ENCODE assay signal across 18 mouse cellular contexts in the genomic region with DNA sequence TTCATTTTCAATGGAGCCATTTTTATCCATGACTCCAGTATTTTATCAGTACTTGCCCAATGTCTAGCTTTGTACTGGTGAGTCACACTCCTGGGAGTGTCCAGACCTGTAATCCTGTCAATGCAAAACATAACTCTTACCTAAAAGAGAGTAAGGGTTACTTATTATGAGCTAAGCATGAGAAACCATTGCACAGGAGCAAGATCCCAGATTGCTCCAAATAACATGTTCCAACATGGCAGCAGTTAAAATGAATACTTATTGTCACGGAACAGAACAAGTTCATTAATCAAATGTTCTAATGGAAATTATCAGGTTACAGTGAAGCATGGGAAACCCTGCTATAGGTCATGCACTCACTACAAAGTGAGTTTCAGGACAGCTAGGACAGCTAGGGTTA. TPM values are rescaled to one million over a fixed set of nuclear protein-coding genes. Genes with fewer than 3 reads are reported as not detected.
DNase-seq lines count a peak whose midpoint lies in the region.
"Had no signal": no experiment of that assay in that cellular context is flagged by ENCODE, and none has a peak within 500 bp of the region (broad histone marks: within the 10 kb centered on the region; RNA-seq: fewer than 3 reads in every experiment).

No protein-coding gene starts in this region.

- peak; percentile 85 for DNase-seq in fat pad, adult 2 months (ENCODE audit: extremely low read depth, low read depth, low spot score)
- peak; percentile 77 for DNase-seq in gonadal fat pad, adult 2 months (ENCODE audit: low read depth)
- no peak for DNase-seq in retina, postnatal 1 day
- no peak for DNase-seq in layer of hippocampus, adult 11-12 months (ENCODE audit: low spot score)
- DNase-seq: adrenal gland, adult 2 months; adrenal gland, adult 8-10 months; adrenal gland, postnatal 10 days; adrenal gland, postnatal 14 days; adrenal gland, postnatal 25 days; adrenal gland, postnatal 36 days; B cell, adult 2 months; cerebellum, adult 11 months; cerebellum, adult 11-12 months; cerebellum, adult 18-20 months had no signal

RNA-seq across cellular contexts. Expression of gene Caap1, which starts 3.7 kb away (rescaled TPM):
- 3.1 and 7.0 TPM in 2 replicates for polyA plus RNA-seq in gonadal fat pad, adult 2 months (2012; rRNA removed)

RNA-seq across cellular contexts. Expression of gene Gm10306, which starts 4.0 kb away (rescaled TPM):
- polyA plus RNA-seq in gonadal fat pad, adult 2 months (2012; rRNA removed), result 0.46 TPM in 1 of 2 replicates, not detected in the other
- polyA plus RNA-seq: activated CD4-positive, CD25-positive, alpha-beta regulatory T cell, adult 4 months; adrenal gland, adult 2 months; C2C12; CD4-positive, CD25-positive, alpha-beta regulatory T cell, adult 4 months; G1E had no signal

RNA-seq across cellular contexts. Expression of gene Plaa, which starts 42.7 kb away (rescaled TPM):
- 32.4 and 33.7 TPM in 2 replicates for polyA plus RNA-seq in gonadal fat pad, adult 2 months (2012; rRNA removed)

RNA-seq across cellular contexts. Expression of gene Ift74, which starts 54.0 kb away (rescaled TPM):
- 2.6 and 3.1 TPM in 2 replicates for polyA plus RNA-seq in gonadal fat pad, adult 2 months (2012; rRNA removed)

Comparison
In these comparisons a context has a peak if more than half of its experiments do, and no peak if none do; other contexts are left out.
1. DNase-seq: peak in fat pad, adult 2 months (single experiment) and gonadal fat pad, adult 2 months (single experiment); none in retina, postnatal 1 day (single experiment) and layer of hippocampus, adult 11-12 months (single experiment).